Mouse (Mus musculus): ENCODE results near the gene Sirt4. TPM values are rescaled to one million over a fixed set of nuclear protein-coding genes. Genes with fewer than 3 reads are reported as not detected.
A peak's percentile ranks its signal among the peaks of the same experiment; 100 is the strongest.

The Sirt4 gene
- polyA plus RNA-seq, 1 experiment from 2014 or later = 6.4 TPM

GRCm38 (mm10) chr5:115431061-115431897, 53.2 kb downstream of the Sirt4 start:
- peak overlapping the region; percentile 80 for H3K4me3 ChIP-seq (ENCODE audit: low read depth, low read length)
- H3K9ac ChIP-seq (ENCODE audit: low read depth, low read length) = no peak overlapping the region
- peaks cover 21% of the 10 kb centered on the region for H3K27me3 ChIP-seq (replicated peaks; ENCODE audit: control insufficient read depth, insufficient read depth, low read length)
- peak; percentile 65 for TF ChIP-seq CTCF (IDR thresholded peaks at IDR 0.05; ENCODE audit: low read depth)
- H3K27ac ChIP-seq (ENCODE audit: low read depth, low read length) = 0 out of 2 replicates have a peak overlapping the region, but pooled peaks have one; percentile 3
- no peaks in the 10 kb centered on the region for H3K9me3 ChIP-seq (ENCODE audit: control insufficient read depth)
- H3K4me1 ChIP-seq (replicated peaks; ENCODE audit: control insufficient read depth, insufficient read depth, low read length) = no peaks in the 10 kb centered on the region
- peak overlapping the region; percentile 98 for H3K4me2 ChIP-seq (replicated peaks; ENCODE audit: low read depth)
- 11% methylated on average over 14 of the region's 14 CpGs for WGBS
- peak; percentile 57 for ATAC-seq
- H3K36me3 ChIP-seq (ENCODE audit: control insufficient read depth, insufficient read depth) = no peaks in the 10 kb centered on the region

- Histone ChIP-seq H3K9ac (ENCODE audit: low read depth, low read length) (peak overlapping the region; percentile 70), H3K4me1 (replicated peaks; ENCODE audit: control insufficient read depth, insufficient read depth, low read length) (no peaks in the 10 kb centered on the region), H3K27ac (ENCODE audit: low read depth, low read length) (peak overlapping the region; percentile 62), H3K4me2 (replicated peaks; ENCODE audit: low read depth) (peak overlapping the region; percentile 98), H3K4me3 (ENCODE audit: low read depth, low read length) (peak overlapping the region; percentile 80), H3K36me3 (ENCODE audit: control insufficient read depth, insufficient read depth) (no peaks in the 10 kb centered on the region), H3K27me3 (replicated peaks; ENCODE audit: control insufficient read depth, insufficient read depth, low read length) (peaks cover 21% of the 10 kb centered on the region), H3K9me3 (ENCODE audit: control insufficient read depth) (no peaks in the 10 kb centered on the region)
- TF ChIP-seq CTCF (IDR thresholded peaks at IDR 0.05; ENCODE audit: low read depth) = no peak
- 1% methylated on average over 64 of the region's 73 CpGs for WGBS
- ATAC-seq = no peak
Observed at GRCm38 (mm10) chr5:115430187-115430960, 54.2 kb downstream of the Sirt4 start.

- H3K36me3 ChIP-seq (ENCODE audit: control insufficient read depth, insufficient read depth) = no peaks in the 10 kb centered on the region
- H3K4me1 ChIP-seq (replicated peaks; ENCODE audit: control insufficient read depth, insufficient read depth, low read length) = no peaks in the 10 kb centered on the region
- peak; percentile 23 for ATAC-seq
- peak within 1 kb of the TSS; percentile 98 for H3K4me2 ChIP-seq (replicated peaks; ENCODE audit: low read depth)
- no peaks in the 10 kb centered on the region for H3K9me3 ChIP-seq (ENCODE audit: control insufficient read depth)
- 1% methylated on average over 62 of the region's 117 CpGs for WGBS
- H3K9ac ChIP-seq (ENCODE audit: low read depth, low read length) = peak within 1 kb of the TSS; percentile 70
- peaks cover 21% of the 10 kb centered on the region for H3K27me3 ChIP-seq (replicated peaks; ENCODE audit: control insufficient read depth, insufficient read depth, low read length)
- TF ChIP-seq CTCF (IDR thresholded peaks at IDR 0.05; ENCODE audit: low read depth) = no peak
- H3K4me3 ChIP-seq (ENCODE audit: low read depth, low read length) = peak within 1 kb of the TSS; percentile 80
- H3K27ac ChIP-seq (ENCODE audit: low read depth, low read length) = peak within 1 kb of the TSS; percentile 62
Observed at GRCm38 (mm10) chr5:115429359-115430186, 55.0 kb downstream of the Sirt4 start, which contains the start of gene Msi1. Msi1 (plus strand) TSS chr5:115429599.

GRCm38 (mm10) chr5:115428831-115429358, 55.6 kb downstream of the Sirt4 start:
- peak overlapping the region; percentile 80 for H3K4me3 ChIP-seq (ENCODE audit: low read depth, low read length)
- peaks cover 21% of the 10 kb centered on the region for H3K27me3 ChIP-seq (replicated peaks; ENCODE audit: control insufficient read depth, insufficient read depth, low read length)
- WGBS = 13% methylated on average over 20 of the region's 20 CpGs
- H3K9ac ChIP-seq (ENCODE audit: low read depth, low read length) = peak overlapping the region; percentile 70
- ATAC-seq = no peak
- peak overlapping the region; percentile 98 for H3K4me2 ChIP-seq (replicated peaks; ENCODE audit: low read depth)
- no peaks in the 10 kb centered on the region for H3K36me3 ChIP-seq (ENCODE audit: control insufficient read depth, insufficient read depth)
- no peaks in the 10 kb centered on the region for H3K4me1 ChIP-seq (replicated peaks; ENCODE audit: control insufficient read depth, insufficient read depth, low read length)
- TF ChIP-seq CTCF (IDR thresholded peaks at IDR 0.05; ENCODE audit: low read depth) = no peak
- H3K9me3 ChIP-seq (ENCODE audit: control insufficient read depth) = no peaks in the 10 kb centered on the region
- no peak overlapping the region for H3K27ac ChIP-seq (ENCODE audit: low read depth, low read length)

Other genes with a start within 250 kb of the Sirt4 start
- gene Pop5, start 248.9 kb downstream of the Sirt4 start, polyA plus RNA-seq (2015; fragmentation: Nextera tagmentation; extraction: Ambion mirVana) = 75.7 and 77.1 TPM in 2 replicates
- gene Rnf10, start 211.8 kb downstream of the Sirt4 start, polyA plus RNA-seq (2015; fragmentation: Nextera tagmentation; extraction: Ambion mirVana) = 64.9 and 69.1 TPM in 2 replicates
- gene Coq5, start 205.1 kb downstream of the Sirt4 start, polyA plus RNA-seq (2015; fragmentation: Nextera tagmentation; extraction: Ambion mirVana) = 31.3 and 32.4 TPM in 2 replicates
- 510 and 539 TPM in 2 replicates for gene Dynll1, start 183.7 kb downstream of the Sirt4 start, polyA plus RNA-seq (2015; fragmentation: Nextera tagmentation; extraction: Ambion mirVana)
- 105 and 117 TPM in 2 replicates for gene Srsf9, start 157.5 kb downstream of the Sirt4 start, polyA plus RNA-seq (2015; fragmentation: Nextera tagmentation; extraction: Ambion mirVana)
- 12.9 and 15.2 TPM in 2 replicates for gene Gatc, start 143.5 kb downstream of the Sirt4 start, polyA plus RNA-seq (2015; fragmentation: Nextera tagmentation; extraction: Ambion mirVana)
- 49.8 and 51.9 TPM in 2 replicates for gene Triap1, start 143.5 kb downstream of the Sirt4 start, polyA plus RNA-seq (2015; fragmentation: Nextera tagmentation; extraction: Ambion mirVana)
- 2,037 and 2,087 TPM in 2 replicates for gene Cox6a1, start 135.7 kb downstream of the Sirt4 start, polyA plus RNA-seq (2015; fragmentation: Nextera tagmentation; extraction: Ambion mirVana)
- gene Msi1, start 55.1 kb downstream of the Sirt4 start, polyA plus RNA-seq (2015; fragmentation: Nextera tagmentation; extraction: Ambion mirVana) = 4.1 and 4.3 TPM in 2 replicates
- gene Pla2g1b, start 18.5 kb downstream of the Sirt4 start, polyA plus RNA-seq (2015; fragmentation: Nextera tagmentation; extraction: Ambion mirVana) = 0.78 and 0.98 TPM in 2 replicates
- 65.1 and 71.1 TPM in 2 replicates for gene Pxn, start 22.0 kb upstream of the Sirt4 start, polyA plus RNA-seq (2015; fragmentation: Nextera tagmentation; extraction: Ambion mirVana)
- 832 and 868 TPM in 2 replicates for gene Rplp0, start 74.7 kb upstream of the Sirt4 start, polyA plus RNA-seq (2015; fragmentation: Nextera tagmentation; extraction: Ambion mirVana)
- gene Gcn1l1, start 80.5 kb upstream of the Sirt4 start, polyA plus RNA-seq (2015; fragmentation: Nextera tagmentation; extraction: Ambion mirVana) = 9.3 and 9.6 TPM in 2 replicates
- 16.7 and 17.3 TPM in 2 replicates for gene Rab35, start 147.2 kb upstream of the Sirt4 start, polyA plus RNA-seq (2015; fragmentation: Nextera tagmentation; extraction: Ambion mirVana)
- 8.0 and 9.0 TPM in 2 replicates for gene Bicdl1, start 246.9 kb upstream of the Sirt4 start, polyA plus RNA-seq (2015; fragmentation: Nextera tagmentation; extraction: Ambion mirVana)

Measured in intestine, postnatal 0 days (tissue).